Mouse (Mus musculus): Measurements from ENCODE around the gene Reep3.

DNA sequence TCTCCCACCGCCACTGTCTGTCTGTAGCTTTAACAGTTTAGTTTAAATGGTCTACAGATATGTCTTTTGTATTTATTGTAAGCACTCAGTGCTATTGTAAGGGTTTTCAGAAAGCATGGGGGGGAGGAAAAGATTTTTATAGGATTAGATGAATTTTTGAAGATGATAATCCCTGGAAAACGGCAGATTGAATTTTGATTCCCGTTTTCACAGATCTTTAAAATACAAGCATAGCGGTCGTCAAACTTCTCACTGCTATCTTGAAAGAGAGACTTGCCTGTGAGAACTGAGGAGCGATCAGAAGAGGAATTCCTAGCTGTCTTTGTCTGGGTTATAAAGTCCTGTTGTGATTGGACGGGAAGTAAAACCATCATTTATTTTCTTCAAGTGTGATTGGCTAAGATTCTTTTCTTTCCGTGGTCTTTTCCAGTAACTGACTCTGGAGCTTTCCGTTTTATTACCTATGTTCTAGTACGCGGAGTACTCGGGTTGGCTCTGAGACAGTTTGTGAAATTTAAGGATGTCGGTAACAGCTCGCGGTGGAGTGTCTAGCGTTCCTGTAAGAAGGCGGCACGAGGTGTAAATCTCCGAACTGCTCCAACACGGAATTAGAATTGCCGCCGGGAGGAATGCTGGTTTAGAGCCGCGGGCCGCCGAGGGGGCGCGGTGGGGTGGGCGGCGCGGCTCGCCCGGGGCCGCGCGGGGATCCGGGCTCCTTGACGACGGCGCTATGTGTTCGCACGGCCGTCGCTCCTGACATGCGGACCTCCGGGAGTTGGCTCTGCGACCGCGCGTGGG is 29.5 kb upstream of the Reep3 start:
- TF ChIP-seq POLR2A (IDR thresholded peaks at IDR 0.05; ENCODE audit: control insufficient read depth in 1 of 2, insufficient read depth in 1 of 2, low read depth in 1 of 2, low read length in 2 of 2, poor library complexity in 1 of 2), result no peak
- TF ChIP-seq SMC3 (IDR thresholded peaks at IDR 0.05; ENCODE audit: low read depth, low read length), result no peak
- no peak for TF ChIP-seq E2F4 (IDR thresholded peaks at IDR 0.05; ENCODE audit: borderline replicate concordance, low read depth, low read length)
- no peak for TF ChIP-seq EP300 (IDR thresholded peaks at IDR 0.05; ENCODE audit: low read depth in 1 of 2, low read length in 2 of 2)
- no peak for TF ChIP-seq CHD2 (IDR thresholded peaks at IDR 0.05; ENCODE audit: low read length)
- TF ChIP-seq NRF1 (IDR thresholded peaks at IDR 0.05; ENCODE audit: insufficient read depth, low read depth, low read length, poor library complexity, severe bottlenecking), result no peak
- TF ChIP-seq TCF12 (IDR thresholded peaks at IDR 0.05; ENCODE audit: low read depth, low read length), result no peak
